Mouse (Mus musculus) kidney, postnatal 10 days (tissue): ENCODE results near the gene Sell.
A peak's percentile ranks its signal among the peaks of the same experiment; 100 is the strongest.

Experiments used
- DNase-seq: peaks from one replicate; pipeline ENCODE4 v3.0.0; 2021; ENCODE audit warnings: mixed read lengths

Sell gene

GRCm38 (mm10) chr1:164076441-164076840 is 14.7 kb downstream of the Sell start:
- DNase-seq = no peak

GRCm38 (mm10) chr1:164077031-164077430 is 15.2 kb downstream of the Sell start:
- DNase-seq = no peak

GRCm38 (mm10) chr1:164078323-164078741 is 16.6 kb downstream of the Sell start:
- no peak for DNase-seq

- no peak for DNase-seq
Observed at GRCm38 (mm10) chr1:164079091-164079490, 17.3 kb downstream of the Sell start.

- DNase-seq = no peak
Observed at GRCm38 (mm10) chr1:164083046-164083445, 21.3 kb downstream of the Sell start.

- DNase-seq = no peak
Observed at GRCm38 (mm10) chr1:164086797-164087196, 25.0 kb downstream of the Sell start.

- no peak for DNase-seq
Observed at GRCm38 (mm10) chr1:164087872-164088271, 26.1 kb downstream of the Sell start.

GRCm38 (mm10) chr1:164096780-164097179 is 35.0 kb downstream of the Sell start:
- DNase-seq = peak; percentile 46

- no peak for DNase-seq
Observed at GRCm38 (mm10) chr1:164097911-164098310, 36.1 kb downstream of the Sell start.

- peak; percentile 17 for DNase-seq
Observed at GRCm38 (mm10) chr1:164098372-164098771, 36.6 kb downstream of the Sell start.

- DNase-seq = no peak
Observed at GRCm38 (mm10) chr1:164109763-164110162, 48.0 kb downstream of the Sell start.

- no peak for DNase-seq
Observed at GRCm38 (mm10) chr1:164110591-164111329, 49.0 kb downstream of the Sell start.

GRCm38 (mm10) chr1:164114280-164114679 is 52.5 kb downstream of the Sell start:
- no peak for DNase-seq

GRCm38 (mm10) chr1:164114947-164115493 is 53.2 kb downstream of the Sell start, which contains the start of gene Selp:
Gene Selp (plus strand): TSS chr1:164115264.
- peak; percentile 53 for DNase-seq

- no peak for DNase-seq
Observed at GRCm38 (mm10) chr1:164115647-164116046, 53.9 kb downstream of the Sell start.

- DNase-seq = no peak
Observed at GRCm38 (mm10) chr1:164117869-164118268, 56.1 kb downstream of the Sell start.

- DNase-seq = no peak
Observed at GRCm38 (mm10) chr1:164119892-164120776, 58.4 kb downstream of the Sell start.

- DNase-seq = no peak
Observed at GRCm38 (mm10) chr1:164120777-164121158, 59.0 kb downstream of the Sell start.

GRCm38 (mm10) chr1:164123836-164124235 is 62.1 kb downstream of the Sell start:
- no peak for DNase-seq

- DNase-seq = no peak
Observed at GRCm38 (mm10) chr1:164130013-164130412, 68.2 kb downstream of the Sell start.

GRCm38 (mm10) chr1:164132609-164133008 is 70.8 kb downstream of the Sell start:
- no peak for DNase-seq
